Mouse (Mus musculus): ENCODE results near the gene Fmo5.

Gene Fmo5

GRCm38 (mm10) chr3:97631258-97631860, 2.8 kb downstream of the Fmo5 start:
- in situ Hi-C loops (cut with MboI, MseI): no loop called here

GRCm38 (mm10) chr3:97633456-97633855, 4.9 kb downstream of the Fmo5 start:
- in situ Hi-C loops (cut with MboI, MseI): no loop called here

GRCm38 (mm10) chr3:97634288-97634761, 5.7 kb downstream of the Fmo5 start:
- in situ Hi-C loops (cut with MboI, MseI): no loop called here

GRCm38 (mm10) chr3:97641396-97641795, 12.8 kb downstream of the Fmo5 start:
- in situ Hi-C loops (cut with MboI, MseI): no loop called here

- in situ Hi-C loops (cut with MboI, MseI): no loop called here
These were observed 13.4 kb downstream of the Fmo5 start for GRCm38 (mm10) chr3:97642001-97642400.

GRCm38 (mm10) chr3:97648518-97648917, 19.9 kb downstream of the Fmo5 start:
- in situ Hi-C loops (cut with MboI, MseI): no loop called here

GRCm38 (mm10) chr3:97649022-97649421, 20.4 kb downstream of the Fmo5 start:
- in situ Hi-C loops (cut with MboI, MseI): no loop called here

- in situ Hi-C loops (cut with MboI, MseI): no loop called here
These were observed 20.9 kb downstream of the Fmo5 start for GRCm38 (mm10) chr3:97649469-97649868.

GRCm38 (mm10) chr3:97651604-97652003, 23.0 kb downstream of the Fmo5 start:
- in situ Hi-C loops (cut with MboI, MseI): no loop called here

GRCm38 (mm10) chr3:97653781-97654180, 25.2 kb downstream of the Fmo5 start:
- in situ Hi-C loops (cut with MboI, MseI): no loop called here

GRCm38 (mm10) chr3:97654901-97655300, 26.3 kb downstream of the Fmo5 start:
- in situ Hi-C loops (cut with MboI, MseI): no loop called here

GRCm38 (mm10) chr3:97657655-97658411, 29.2 kb downstream of the Fmo5 start, which contains the start of gene Prkab2:
Gene Prkab2 (plus strand): TSS chr3:97658193.
- in situ Hi-C loops (cut with MboI, MseI): no loop called here

- in situ Hi-C loops (cut with MboI, MseI): no loop called here
These were observed 30.0 kb downstream of the Fmo5 start for GRCm38 (mm10) chr3:97658426-97659193.

GRCm38 (mm10) chr3:97659746-97660145, 31.1 kb downstream of the Fmo5 start:
- in situ Hi-C loops (cut with MboI, MseI): no loop called here

GRCm38 (mm10) chr3:97661206-97661605, 32.6 kb downstream of the Fmo5 start:
- in situ Hi-C loops (cut with MboI, MseI): no loop called here

- in situ Hi-C loops (cut with MboI, MseI): no loop called here
These were observed 36.9 kb downstream of the Fmo5 start for GRCm38 (mm10) chr3:97665525-97665924.

GRCm38 (mm10) chr3:97666154-97666553, 37.5 kb downstream of the Fmo5 start:
- in situ Hi-C loops (cut with MboI, MseI): no loop called here

GRCm38 (mm10) chr3:97667093-97667675, 38.6 kb downstream of the Fmo5 start:
- in situ Hi-C loops (cut with MboI, MseI): no loop called here

- in situ Hi-C loops (cut with MboI, MseI): no loop called here
These were observed 46.1 kb downstream of the Fmo5 start, which contains the start of gene Gm17651 for GRCm38 (mm10) chr3:97674644-97675110. Gene Gm17651 (minus strand): TSS chr3:97674694.

GRCm38 (mm10) chr3:97676126-97676525, 47.5 kb downstream of the Fmo5 start:
- in situ Hi-C loops (cut with MboI, MseI): no loop called here

GRCm38 (mm10) chr3:97678416-97678815, 49.8 kb downstream of the Fmo5 start:
- in situ Hi-C loops (cut with MboI, MseI): no loop called here
